Mouse (Mus musculus): ENCODE data around the gene Il10rb.
"Not testable (repeated sequence)": the region's sequence is repeated elsewhere in the genome, so short reads cannot be mapped to it uniquely, and the experiment has no call there.

Il10rb gene

DNA sequence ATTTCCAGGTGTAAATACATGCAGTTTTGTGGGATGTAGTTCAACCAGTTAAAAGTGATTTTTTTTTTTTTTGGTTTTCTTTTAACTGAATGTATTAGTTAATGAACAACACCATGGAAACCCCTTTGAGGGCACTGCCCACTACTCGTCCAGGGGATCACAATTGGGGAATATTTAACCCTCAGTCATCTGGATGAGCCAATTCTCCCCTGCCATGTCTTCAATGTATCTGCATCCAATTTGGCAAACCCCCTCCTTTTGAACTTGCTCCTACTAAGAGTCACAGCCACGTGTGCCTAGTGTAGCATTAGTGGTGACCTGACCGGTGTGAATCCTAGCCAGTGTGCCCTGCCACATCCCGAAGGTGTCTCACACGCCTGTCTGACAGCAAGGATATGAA is 12.6 kb downstream of the Il10rb start:
- no peaks in the 10 kb centered on the region for H3K27me3 ChIP-seq (ENCODE audit: control insufficient read depth, insufficient read depth, low read length, poor library complexity, severe bottlenecking)
- H3K36me3 ChIP-seq (ENCODE audit: control insufficient read depth, insufficient read depth, low read length, poor library complexity, severe bottlenecking) = peaks cover 12% of the 10 kb centered on the region
- no peak for DNase-seq (ENCODE audit: low read depth, low spot score)

GRCm38 (mm10) chr16:91425816-91426215 is 19.9 kb downstream of the Il10rb start:
- no peak for DNase-seq (ENCODE audit: low read depth, low spot score)
- peaks cover 24% of the 10 kb centered on the region for H3K36me3 ChIP-seq (ENCODE audit: control insufficient read depth, insufficient read depth, low read length, poor library complexity, severe bottlenecking)
- H3K27me3 ChIP-seq (ENCODE audit: control insufficient read depth, insufficient read depth, low read length, poor library complexity, severe bottlenecking) = no peaks in the 10 kb centered on the region

GRCm38 (mm10) chr16:91426586-91426985 is 20.6 kb downstream of the Il10rb start:
- H3K36me3 ChIP-seq (ENCODE audit: control insufficient read depth, insufficient read depth, low read length, poor library complexity, severe bottlenecking) = peaks cover 23% of the 10 kb centered on the region
- H3K27me3 ChIP-seq (ENCODE audit: control insufficient read depth, insufficient read depth, low read length, poor library complexity, severe bottlenecking) = no peaks in the 10 kb centered on the region
- no peak for DNase-seq (ENCODE audit: low read depth, low spot score)

DNA sequence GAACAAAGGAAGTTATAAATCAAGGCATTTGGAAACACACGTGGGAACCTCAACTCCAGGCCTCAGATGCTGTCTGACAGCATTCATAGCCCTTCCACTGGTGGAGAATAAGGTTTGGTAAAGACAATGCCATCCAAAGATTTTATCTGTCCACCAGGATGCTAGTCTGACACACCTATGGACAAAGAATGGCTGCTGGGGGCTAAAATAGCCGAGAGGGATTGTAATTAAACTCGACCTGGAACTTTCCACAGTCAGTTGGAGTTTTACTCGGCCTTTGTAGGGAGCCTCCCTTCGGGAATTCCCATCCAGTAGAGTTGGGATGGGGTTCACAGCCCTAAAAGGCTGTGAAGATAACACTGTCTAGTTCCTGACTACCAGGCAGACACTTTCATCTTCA is 21.5 kb downstream of the Il10rb start:
- Histone ChIP-seq H3K27me3 (ENCODE audit: control insufficient read depth, insufficient read depth, low read length, poor library complexity, severe bottlenecking) (no peaks in the 10 kb centered on the region), H3K36me3 (ENCODE audit: control insufficient read depth, insufficient read depth, low read length, poor library complexity, severe bottlenecking) (peaks cover 22% of the 10 kb centered on the region)
- DNase-seq (ENCODE audit: low read depth, low spot score) = no peak

DNA sequence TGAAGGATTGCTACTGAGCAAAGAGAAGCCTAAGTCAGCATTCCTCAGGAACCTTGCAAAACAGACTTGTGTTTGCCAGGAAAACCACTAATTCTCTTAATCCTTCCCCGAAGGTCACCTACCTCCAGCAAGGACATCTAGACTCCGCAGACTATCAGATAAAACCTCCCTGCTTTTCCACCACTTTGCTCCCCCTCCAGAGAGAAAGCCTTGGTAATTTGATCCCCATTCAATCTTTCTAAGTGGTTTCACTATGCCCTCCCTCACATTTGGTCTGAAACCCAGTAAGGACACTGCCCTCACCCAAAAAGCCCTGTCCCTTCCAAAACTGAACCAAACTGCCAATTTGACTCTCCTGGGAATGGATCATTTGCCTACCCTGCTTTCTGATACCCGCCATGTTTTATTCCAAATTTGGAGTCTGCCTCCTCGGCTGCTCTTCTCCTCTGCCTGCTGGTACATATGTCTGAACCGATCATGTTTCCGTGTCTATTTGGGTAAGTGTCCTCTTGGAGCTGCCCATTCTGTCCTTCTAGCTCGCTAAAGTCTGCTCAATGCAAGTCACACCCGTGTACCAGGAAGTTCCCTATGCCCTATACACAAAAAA is 22.4 kb downstream of the Il10rb start:
- no peaks in the 10 kb centered on the region for H3K27me3 ChIP-seq (ENCODE audit: control insufficient read depth, insufficient read depth, low read length, poor library complexity, severe bottlenecking)
- H3K36me3 ChIP-seq (ENCODE audit: control insufficient read depth, insufficient read depth, low read length, poor library complexity, severe bottlenecking) = peaks cover 18% of the 10 kb centered on the region
- DNase-seq (ENCODE audit: low read depth, low spot score) = no peak

DNA sequence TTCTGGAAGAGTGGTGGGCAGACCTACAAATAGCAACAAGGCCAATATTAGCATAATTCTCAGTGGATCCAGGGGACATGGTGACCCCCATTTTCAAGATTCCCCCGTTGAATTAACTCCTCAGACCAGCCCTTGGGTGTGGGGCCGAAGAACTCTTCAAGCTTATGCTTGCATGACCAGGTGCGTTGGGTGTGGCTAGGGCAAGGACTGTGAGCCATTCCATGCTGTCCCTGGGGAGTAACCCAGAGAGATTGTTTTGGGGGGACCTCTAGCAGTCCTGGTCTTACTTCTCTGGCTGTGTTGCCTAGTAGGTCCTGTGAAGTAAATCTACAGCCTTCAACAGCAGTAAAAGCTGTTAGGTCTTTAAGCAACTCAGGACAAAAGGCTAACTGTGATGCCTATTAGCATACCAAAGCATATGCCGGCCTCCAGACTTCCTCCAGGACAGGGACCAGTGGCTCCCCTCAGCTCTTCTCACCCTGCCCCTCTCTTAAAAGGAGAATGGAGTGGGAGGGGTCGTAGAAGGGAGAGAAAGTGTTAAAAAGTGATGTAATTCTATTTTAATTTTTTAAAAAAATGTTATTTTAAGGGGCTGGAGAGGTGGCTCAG is 26.9 kb downstream of the Il10rb start:
- Histone ChIP-seq H3K27me3 (ENCODE audit: control insufficient read depth, insufficient read depth, low read length, poor library complexity, severe bottlenecking) (no peaks in the 10 kb centered on the region), H3K36me3 (ENCODE audit: control insufficient read depth, insufficient read depth, low read length, poor library complexity, severe bottlenecking) (no peaks in the 10 kb centered on the region)
- DNase-seq (ENCODE audit: low read depth, low spot score) = peak; percentile 42

GRCm38 (mm10) chr16:91433329-91433933 is 27.5 kb downstream of the Il10rb start:
- peak; percentile 48 for DNase-seq (ENCODE audit: low read depth, low spot score)
- no peaks in the 10 kb centered on the region for H3K27me3 ChIP-seq (ENCODE audit: control insufficient read depth, insufficient read depth, low read length, poor library complexity, severe bottlenecking)
- H3K36me3 ChIP-seq (ENCODE audit: control insufficient read depth, insufficient read depth, low read length, poor library complexity, severe bottlenecking) = no peaks in the 10 kb centered on the region

DNA sequence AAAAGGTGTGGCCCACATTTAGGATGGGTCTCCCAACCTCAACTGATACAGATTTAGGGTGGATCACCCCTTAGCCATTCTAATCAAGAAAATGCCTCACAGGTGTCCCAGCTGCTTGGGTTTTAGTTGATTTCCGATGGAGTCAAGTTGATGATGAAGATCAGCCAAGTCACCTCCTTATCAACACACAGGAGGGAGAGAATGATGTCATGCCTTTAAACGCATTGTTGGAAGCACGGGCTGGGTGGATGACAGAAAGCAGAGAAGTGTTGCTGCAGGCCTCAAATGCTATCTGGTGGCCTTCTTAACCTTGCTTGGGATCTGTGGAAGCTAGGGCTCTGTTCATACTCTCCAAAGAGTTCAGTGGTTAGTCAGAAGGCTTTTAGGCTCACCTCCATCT is 28.2 kb downstream of the Il10rb start:
- Histone ChIP-seq H3K36me3 (ENCODE audit: control insufficient read depth, insufficient read depth, low read length, poor library complexity, severe bottlenecking) (no peaks in the 10 kb centered on the region), H3K27me3 (ENCODE audit: control insufficient read depth, insufficient read depth, low read length, poor library complexity, severe bottlenecking) (no peaks in the 10 kb centered on the region)
- no peak for DNase-seq (ENCODE audit: low read depth, low spot score)

GRCm38 (mm10) chr16:91438081-91438480 is 32.1 kb downstream of the Il10rb start:
- no peak for DNase-seq (ENCODE audit: low read depth, low spot score)

GRCm38 (mm10) chr16:91438599-91438998 is 32.6 kb downstream of the Il10rb start:
- not testable (repeated sequence) for H3K36me3 ChIP-seq (ENCODE audit: control insufficient read depth, insufficient read depth, low read length, poor library complexity, severe bottlenecking); DNase-seq (ENCODE audit: low read depth, low spot score); H3K27me3 ChIP-seq (ENCODE audit: control insufficient read depth, insufficient read depth, low read length, poor library complexity, severe bottlenecking)

More at GRCm38 (mm10) chr16:91438081-91438480, 32.1 kb downstream of the Il10rb start:
- H3K27me3 ChIP-seq (ENCODE audit: control insufficient read depth, insufficient read depth, low read length, poor library complexity, severe bottlenecking) = no peaks in the 10 kb centered on the region
- no peaks in the 10 kb centered on the region for H3K36me3 ChIP-seq (ENCODE audit: control insufficient read depth, insufficient read depth, low read length, poor library complexity, severe bottlenecking)

- DNase-seq (ENCODE audit: low read depth, low spot score) = no peak
These were observed 35.4 kb downstream of the Il10rb start for GRCm38 (mm10) chr16:91441366-91441765.

GRCm38 (mm10) chr16:91441811-91442240 is 35.9 kb downstream of the Il10rb start:
- no peak for DNase-seq (ENCODE audit: low read depth, low spot score)
- H3K27me3 ChIP-seq (ENCODE audit: control insufficient read depth, insufficient read depth, low read length, poor library complexity, severe bottlenecking) = no peaks in the 10 kb centered on the region
- H3K36me3 ChIP-seq (ENCODE audit: control insufficient read depth, insufficient read depth, low read length, poor library complexity, severe bottlenecking) = no peaks in the 10 kb centered on the region

More at GRCm38 (mm10) chr16:91441366-91441765, 35.4 kb downstream of the Il10rb start:
- Histone ChIP-seq H3K27me3 (ENCODE audit: control insufficient read depth, insufficient read depth, low read length, poor library complexity, severe bottlenecking) (no peaks in the 10 kb centered on the region), H3K36me3 (ENCODE audit: control insufficient read depth, insufficient read depth, low read length, poor library complexity, severe bottlenecking) (no peaks in the 10 kb centered on the region)

DNA sequence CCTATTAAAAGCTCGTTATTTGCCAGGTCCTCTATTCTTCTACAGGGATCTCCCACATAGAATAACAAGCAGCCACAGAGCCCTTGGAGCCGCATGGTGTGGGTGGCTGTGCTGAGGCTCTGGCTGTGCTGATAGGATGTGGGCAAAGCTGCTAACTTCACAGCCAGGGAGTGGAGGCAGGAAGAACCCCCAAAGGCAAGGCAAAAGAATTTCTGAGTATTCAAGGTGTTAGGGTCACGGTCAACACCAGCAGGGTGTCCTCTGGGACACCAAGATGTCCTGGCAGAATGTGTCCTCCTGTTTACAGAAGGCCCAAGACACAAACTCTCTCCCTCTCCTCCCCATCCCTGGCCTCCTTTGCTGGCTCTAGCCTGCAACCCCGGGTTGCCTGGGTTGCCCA is 36.5 kb downstream of the Il10rb start:
- no peak for DNase-seq (ENCODE audit: low read depth, low spot score)
- H3K27me3 ChIP-seq (ENCODE audit: control insufficient read depth, insufficient read depth, low read length, poor library complexity, severe bottlenecking) = no peaks in the 10 kb centered on the region
- H3K36me3 ChIP-seq (ENCODE audit: control insufficient read depth, insufficient read depth, low read length, poor library complexity, severe bottlenecking) = no peaks in the 10 kb centered on the region

- no peaks in the 10 kb centered on the region for H3K27me3 ChIP-seq (ENCODE audit: control insufficient read depth, insufficient read depth, low read length, poor library complexity, severe bottlenecking)
- no peaks in the 10 kb centered on the region for H3K36me3 ChIP-seq (ENCODE audit: control insufficient read depth, insufficient read depth, low read length, poor library complexity, severe bottlenecking)
- no peak for DNase-seq (ENCODE audit: low read depth, low spot score)
These were observed 37.2 kb downstream of the Il10rb start for GRCm38 (mm10) chr16:91443211-91443611.

- Histone ChIP-seq H3K36me3 (ENCODE audit: control insufficient read depth, insufficient read depth, low read length, poor library complexity, severe bottlenecking) (no peaks in the 10 kb centered on the region), H3K27me3 (ENCODE audit: control insufficient read depth, insufficient read depth, low read length, poor library complexity, severe bottlenecking) (no peaks in the 10 kb centered on the region)
- no peak for DNase-seq (ENCODE audit: low read depth, low spot score)
These were observed 38.9 kb downstream of the Il10rb start for GRCm38 (mm10) chr16:91444847-91445246.

All from splenic B cell, adult 2 months (primary cell).